Mouse (Mus musculus) erythroid progenitor cell, adult 5-6 weeks (primary cell): ENCODE results near the gene Sgf29. TPM values are rescaled to one million over a fixed set of nuclear protein-coding genes. Genes with fewer than 3 reads are reported as not detected.
"Not testable (repeated sequence)": the region's sequence is repeated elsewhere in the genome, so short reads cannot be mapped to it uniquely, and the experiment has no call there.

Experiments used
- ATAC-seq: replicated peaks from 2 replicates; pipeline ENCODE4 v1.8.0; 2016; ENCODE audit warnings: moderate number of reproducible peaks, mild to moderate bottlenecking, moderate TSS enrichment, inconsistent platforms; ENCODE audit not compliant: poor library complexity, low FRiP score, severe bottlenecking
- total RNA-seq, 2 experiments: library from RNA; stranded (forward) in 1 of 2; stranded (reverse) in 1 of 2; fragments of 150-400 nt in 1 of 2; fragments of 186-747, 209-891 nt in 1 of 2; gene quantifications; 2 replicates each; pipeline versions ENCODE4 v1.2.3 to v1.2.4; 2015 to 2017; ENCODE audit warnings: low replicate concordance in 2 of 2

The Sgf29 gene
- total RNA-seq, 2 experiments from 2014 or later, result 0.83 to 54.1 TPM

GRCm38 (mm10) chr7:126636733-126637520 is 12.2 kb upstream of the Sgf29 start:
- ATAC-seq, result no peak

GRCm38 (mm10) chr7:126642545-126643243 is 6.4 kb upstream of the Sgf29 start:
- ATAC-seq, result no peak

DNA sequence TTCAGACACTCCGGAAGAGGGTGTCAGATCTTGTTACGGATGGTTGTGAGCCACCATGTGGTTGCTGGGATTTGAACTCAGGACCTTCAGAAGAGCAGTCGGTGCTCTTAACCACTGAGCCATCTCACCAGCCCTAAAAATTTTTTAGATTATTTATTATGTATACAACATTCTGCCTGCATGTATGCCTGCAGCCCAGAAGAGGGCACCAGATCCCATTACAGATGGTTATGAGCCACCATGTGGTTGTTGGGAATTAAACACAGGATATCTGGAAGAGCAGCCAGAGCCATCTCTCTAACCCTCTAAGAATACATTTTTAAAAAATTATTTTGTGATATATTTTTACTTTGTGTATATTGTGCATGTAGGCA is 5.9 kb upstream of the Sgf29 start:
- not testable (repeated sequence) for ATAC-seq

- ATAC-seq, result no peak
Measured at GRCm38 (mm10) chr7:126644345-126644744, 4.8 kb upstream of the Sgf29 start.

- no peak for ATAC-seq
Measured at GRCm38 (mm10) chr7:126644914-126645313, 4.2 kb upstream of the Sgf29 start.

DNA sequence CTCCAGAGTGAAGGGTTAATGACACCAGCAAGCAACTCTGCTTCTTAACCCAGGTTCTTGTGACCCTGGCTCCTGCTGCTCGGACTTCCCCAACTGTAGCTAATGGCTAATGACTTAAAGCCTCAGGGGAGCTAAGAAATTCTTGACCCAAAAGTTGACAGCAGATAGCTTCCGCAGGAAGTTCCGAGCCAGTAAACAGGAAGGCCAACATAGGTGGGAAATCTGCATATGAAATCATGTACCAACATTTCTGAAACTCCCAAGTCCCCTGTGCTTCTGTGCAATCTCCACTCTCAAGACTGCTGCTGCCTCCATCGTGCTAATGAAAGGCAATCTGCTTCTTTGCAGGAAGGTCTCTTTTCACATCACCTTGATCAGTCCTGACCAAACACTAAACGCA is 3.4 kb upstream of the Sgf29 start:
- ATAC-seq, result no peak

GRCm38 (mm10) chr7:126648486-126648885 is 623 bp upstream of the Sgf29 start:
- no peak for ATAC-seq

DNA sequence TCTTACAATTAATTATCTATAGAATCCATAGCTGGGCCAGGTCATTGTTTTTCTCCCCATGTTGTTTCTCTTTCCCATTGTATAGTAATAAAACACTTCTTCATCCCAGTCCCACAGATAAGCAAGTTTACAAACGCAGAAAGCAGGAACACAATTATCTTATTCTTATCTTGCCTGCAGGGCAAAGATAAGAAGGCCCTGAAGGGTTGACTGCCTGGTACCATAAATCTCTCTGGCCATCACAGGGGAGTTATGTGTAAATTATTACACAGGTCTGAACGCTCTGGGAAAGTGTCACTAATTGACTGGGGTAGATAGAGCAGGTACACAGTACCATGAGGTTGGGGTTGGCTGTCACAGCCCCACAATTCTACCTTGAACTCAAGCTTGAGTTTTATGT is 1.7 kb downstream of the Sgf29 start:
- no peak for ATAC-seq

DNA sequence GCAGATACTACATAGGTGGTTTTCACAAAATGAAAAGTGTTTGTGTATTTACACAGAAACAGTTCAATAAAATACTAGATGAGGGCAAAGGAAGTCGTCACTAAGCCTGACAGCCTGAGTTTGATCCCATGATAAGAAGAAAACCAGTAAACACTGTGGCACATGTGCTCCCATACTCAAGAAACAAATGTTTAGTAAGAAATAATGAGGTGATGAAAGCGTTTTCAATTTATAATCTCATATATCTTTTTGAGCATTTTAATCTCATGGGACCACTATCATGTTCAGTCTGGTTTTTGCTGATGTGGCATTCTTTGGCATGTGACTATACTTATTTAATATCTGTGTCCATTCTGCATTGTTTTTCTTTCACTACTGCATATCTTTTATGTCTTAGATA is 4.9 kb downstream of the Sgf29 start:
- ATAC-seq, result no peak

GRCm38 (mm10) chr7:126655695-126656094 is 6.6 kb downstream of the Sgf29 start:
- ATAC-seq, result no peak

DNA sequence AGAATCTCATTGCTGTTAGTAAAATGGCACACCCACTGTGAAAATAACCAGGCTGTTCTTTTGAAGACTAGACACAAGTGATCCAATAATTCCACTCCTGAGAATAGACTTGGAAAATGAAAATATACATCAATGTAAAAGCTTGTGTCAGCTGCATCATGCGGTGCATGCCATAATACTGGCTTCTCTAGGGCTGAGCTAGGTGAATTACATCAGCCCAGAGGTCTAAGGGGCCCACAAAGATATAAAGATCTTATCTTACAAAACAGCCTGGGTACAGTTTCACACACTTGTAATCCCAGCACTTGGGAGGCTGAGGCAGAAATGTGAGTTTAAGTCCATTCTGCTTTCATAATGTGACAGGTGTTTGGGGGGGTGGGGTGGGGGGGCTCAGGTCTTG is 8.4 kb downstream of the Sgf29 start:
- ATAC-seq, result no peak

GRCm38 (mm10) chr7:126659771-126660170 is 10.7 kb downstream of the Sgf29 start:
- no peak for ATAC-seq

- ATAC-seq, result no peak
Measured at GRCm38 (mm10) chr7:126663646-126664045, 14.5 kb downstream of the Sgf29 start.

DNA sequence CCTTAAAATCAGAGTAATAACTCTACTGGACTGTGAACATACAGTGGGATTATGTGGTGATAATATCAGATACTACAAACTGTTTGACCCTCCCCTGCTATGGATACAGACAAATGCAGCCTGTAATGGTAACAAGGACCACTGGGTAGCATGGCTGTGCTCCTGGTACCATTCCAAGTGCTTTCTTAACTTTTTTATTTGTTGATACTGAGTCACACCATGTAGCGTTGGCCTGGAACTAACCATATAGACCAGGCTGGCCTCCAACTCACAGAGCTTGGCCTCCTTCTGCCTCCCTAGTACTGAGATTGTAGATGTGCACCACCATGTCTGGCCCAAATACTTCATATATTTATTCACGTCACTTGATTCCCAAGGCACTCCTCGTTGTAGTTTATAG is 16.2 kb downstream of the Sgf29 start:
- ATAC-seq, result no peak

DNA sequence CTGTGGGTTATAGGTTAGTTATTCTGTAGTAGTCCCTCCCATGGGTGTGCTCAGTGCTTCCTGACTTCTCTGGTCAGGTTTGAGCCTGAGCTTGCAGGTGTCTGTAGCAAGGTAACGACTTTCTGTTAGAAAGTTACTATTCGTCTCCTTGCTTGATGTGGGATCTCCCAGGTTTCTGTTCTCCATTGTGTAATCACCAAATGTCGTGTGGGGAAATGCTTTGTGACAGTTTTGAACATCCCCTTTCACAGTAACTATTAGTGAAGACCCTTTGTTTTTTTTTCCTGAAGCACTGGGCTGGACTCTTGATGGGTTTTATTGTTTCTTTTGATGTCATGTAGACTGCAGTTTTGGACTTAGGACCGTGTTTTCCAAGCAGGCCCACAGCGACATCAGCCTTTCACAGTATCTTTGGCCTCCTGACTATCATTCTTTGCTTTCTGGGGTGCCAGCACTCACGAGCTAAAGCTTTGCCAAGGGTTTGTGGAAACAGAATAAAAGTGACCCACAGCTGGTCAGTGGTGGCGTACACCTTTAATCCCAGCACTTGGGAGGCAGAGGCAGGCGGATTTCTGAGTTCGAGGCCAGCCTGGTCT is 18.5 kb downstream of the Sgf29 start:
- ATAC-seq, result no peak

DNA sequence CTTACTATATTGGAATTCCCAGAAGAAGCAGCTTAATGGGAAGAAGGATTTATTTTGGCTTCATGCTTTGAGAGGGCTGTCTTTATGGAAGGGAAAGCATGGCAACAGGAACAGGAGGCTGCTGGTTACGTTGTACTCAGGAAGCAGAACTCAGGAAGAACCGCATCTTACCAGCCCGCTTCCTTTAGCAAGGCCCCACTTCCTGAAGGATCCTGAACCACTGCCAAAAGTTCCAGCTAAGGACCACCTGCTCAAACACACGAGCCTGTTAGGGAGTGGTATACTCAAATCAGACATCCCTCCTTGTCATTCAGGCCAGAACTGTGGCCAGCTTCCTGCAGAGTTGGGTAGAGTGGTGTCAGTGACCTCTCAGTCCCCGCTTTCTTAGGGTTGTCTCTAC is 19.3 kb downstream of the Sgf29 start:
- no peak for ATAC-seq

- ATAC-seq, result no peak
Measured at GRCm38 (mm10) chr7:126670152-126670551, 21.0 kb downstream of the Sgf29 start.

DNA sequence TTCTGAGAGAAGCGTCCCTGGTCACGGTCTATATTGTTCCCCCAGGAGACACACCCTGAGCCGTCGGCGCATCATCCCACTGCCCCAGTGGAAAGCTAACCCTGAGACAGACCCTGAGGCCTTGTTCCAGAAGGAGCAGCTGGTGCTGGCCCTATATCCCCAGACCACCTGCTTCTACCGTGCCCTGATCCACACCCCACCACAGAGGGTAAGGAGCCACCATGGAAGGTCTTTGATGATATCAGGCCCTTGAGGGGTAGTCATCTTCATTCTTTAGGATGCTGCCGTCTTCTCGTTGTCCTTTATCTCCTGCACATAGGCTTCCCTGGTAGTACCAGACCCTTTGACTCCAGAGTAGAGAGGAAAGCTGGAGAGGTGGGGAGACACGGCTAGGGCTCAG is 23.0 kb downstream of the Sgf29 start:
- ATAC-seq, result no peak

DNA sequence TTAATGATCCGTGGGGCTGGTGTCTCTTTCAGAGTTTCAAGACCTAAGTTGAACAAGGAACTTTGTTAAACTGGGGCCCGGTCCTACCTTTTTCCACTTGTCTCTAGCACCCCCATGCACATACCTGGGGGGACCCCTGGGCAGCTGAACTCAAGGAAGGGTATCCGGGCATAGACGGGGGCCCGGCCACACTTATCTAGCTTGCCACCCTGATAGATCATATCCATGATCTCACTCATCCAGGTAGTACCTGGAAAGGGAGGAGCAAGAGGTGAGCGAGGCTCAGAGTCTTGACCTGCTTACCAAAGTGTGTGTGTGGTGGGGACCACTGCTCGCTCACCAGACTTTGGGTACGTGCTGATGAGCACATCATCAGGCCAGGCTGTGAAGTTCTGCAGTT is 26.0 kb downstream of the Sgf29 start:
- ATAC-seq, result no peak

- ATAC-seq, result no peak
Measured at GRCm38 (mm10) chr7:126676207-126676606, 27.1 kb downstream of the Sgf29 start, which contains the start of gene Sult1a1. TSS of gene Sult1a1 (minus strand) at chr7:126676432.

DNA sequence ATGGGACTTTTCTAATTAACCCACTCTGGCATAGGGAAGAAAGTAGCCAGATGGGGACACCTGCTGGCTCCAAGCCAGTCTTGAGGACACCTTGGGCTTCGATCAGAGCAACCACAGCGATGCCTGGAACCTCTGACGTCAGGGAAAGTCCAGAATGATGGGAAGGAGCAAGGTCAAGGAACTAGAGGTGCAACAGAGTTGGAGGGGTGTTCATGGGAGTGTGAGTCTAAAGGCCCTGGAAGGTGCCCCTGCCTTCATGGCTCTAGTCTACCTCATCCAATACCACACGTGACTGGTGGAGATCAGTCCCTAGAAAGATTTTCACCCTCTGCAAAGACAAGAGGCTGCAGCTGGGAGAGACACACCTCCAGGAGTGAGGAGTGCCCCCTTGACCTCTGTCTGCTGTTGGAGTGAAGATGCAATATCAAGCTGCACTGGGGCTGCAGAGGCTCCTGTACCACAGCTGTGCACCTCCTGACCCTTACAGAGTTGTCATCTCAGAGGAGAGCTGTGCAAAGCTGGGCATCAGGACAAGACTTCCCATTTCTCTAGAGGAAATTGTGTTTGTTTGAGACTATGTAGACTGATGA is 27.6 kb downstream of the Sgf29 start:
- ATAC-seq, result no peak
